Mouse (Mus musculus) thymus, adult 2 months (tissue): ENCODE measurements around the gene Actr8.
A peak's percentile ranks its signal among the peaks of the same experiment; 100 is the strongest.

Source experiments
- CTCF ChIP-seq: fragments of 200-500 bp; IDR thresholded peaks from 2 replicates; pipeline ENCODE4 v1.5.1; 2012; ENCODE audit warnings: mild to moderate bottlenecking, control low read depth, low read length, moderate library complexity, borderline replicate concordance; ENCODE audit not compliant: control insufficient read depth, poor library complexity, insufficient read depth; ENCODE audit errors: extremely low read depth
- POLR2A ChIP-seq: fragments of 200-500 bp; IDR thresholded peaks from 2 replicates; pipeline ENCODE4 v1.6.1; 2012; ENCODE audit warnings: mild to moderate bottlenecking, low read length, control low read depth, moderate library complexity; ENCODE audit not compliant: control insufficient read depth, poor library complexity, insufficient read depth; ENCODE audit errors: extremely low read depth

- TF ChIP-seq CTCF (no peak), POLR2A (peak; percentile 34; the same call in 1 of the 2 replicates)
Measured at GRCm38 (mm10) chr14:30009864-30010560, 31.9 kb downstream of the Actr8 start.
